Mouse (Mus musculus): Measurements from ENCODE around the gene Vsig1. TPM values are rescaled to one million over a fixed set of nuclear protein-coding genes. Genes with fewer than 3 reads are reported as not detected.

Gene Vsig1
- total RNA-seq, 2 experiments from 2014 or later: not detected

Other genes with a start within 250 kb of the Vsig1 start
- gene Mid2, start 243.0 kb upstream of the Vsig1 start, total RNA-seq (2021): 1 to 10 TPM; 6.2 to 7.2 TPM
- not detected for gene Tex13b, start 94.2 kb upstream of the Vsig1 start, total RNA-seq (2021)
- 10 to 100 TPM in 1 of 2 experiments, 1 to 10 TPM in 1; 8.2 to 11.9 TPM for gene Psmd10, start 49.1 kb downstream of the Vsig1 start, total RNA-seq (2021)
- gene Atg4a, start 49.3 kb downstream of the Vsig1 start, total RNA-seq (2021): 10 to 100 TPM; 17.0 TPM